Mouse (Mus musculus): Measurements from ENCODE around the gene Snx20. TPM values are rescaled to one million over a fixed set of nuclear protein-coding genes. Genes with fewer than 3 reads are reported as not detected.

Snx20 gene
- total RNA-seq (2012; rRNA removed): 1.4 and 1.6 TPM in 2 replicates

GRCm38 (mm10) chr8:88635474-88636397, at the start of gene Snx20:
TSS of gene Snx20 (minus strand) at chr8:88636128.
- Histone ChIP-seq H3K9ac (ENCODE audit: insufficient read depth, low read depth, low read length, poor library complexity, severe bottlenecking) (no peak within 1 kb of the TSS), H3K4me3 (ENCODE audit: insufficient read depth in 1 of 2, low read depth in 1 of 2, low read length in 2 of 2, poor library complexity in 1 of 2, severe bottlenecking in 1 of 2) (no peak within 1 kb of the TSS), H3K36me3 (ENCODE audit: control insufficient read depth, insufficient read depth, low read length, poor library complexity, severe bottlenecking) (no peaks in the 10 kb centered on the region), H3K4me1 (ENCODE audit: control insufficient read depth in 2 of 2, insufficient read depth in 2 of 2, low read length in 2 of 2, poor library complexity in 1 of 2) (no peaks in the 10 kb centered on the region; a peak in 1 of 4 replicates), H3K9me3 (ENCODE audit: control insufficient read depth, insufficient read depth, low read depth, low read length) (no peaks in the 10 kb centered on the region), H3K27ac (ENCODE audit: insufficient read depth, low read depth, low read length, poor library complexity, severe bottlenecking) (no peak within 1 kb of the TSS)
- TF ChIP-seq ZC3H11A (IDR thresholded peaks at IDR 0.05; ENCODE audit: borderline replicate concordance, low read depth, low read length) (no peak), ZNF384 (IDR thresholded peaks at IDR 0.05; ENCODE audit: low read depth, low read length) (no peak), HCFC1 (IDR thresholded peaks at IDR 0.05; ENCODE audit: borderline replicate concordance, insufficient read depth, low read length) (no peak), MAFK (IDR thresholded peaks at IDR 0.05; ENCODE audit: insufficient read depth, low read depth, low read length) (no peak), CHD2 (IDR thresholded peaks at IDR 0.05; ENCODE audit: low read depth, low read length) (no peak)
- DNase-seq (ENCODE audit: low read depth, low spot score): no peak
- in situ Hi-C loops (cut with MboI; ENCODE audit: low sequenced_read_pairs in 2 of 2, unreplicated experiment in 2 of 2): no loop called here

- Histone ChIP-seq H3K4me1 (ENCODE audit: control insufficient read depth in 2 of 2, insufficient read depth in 2 of 2, low read length in 2 of 2, poor library complexity in 1 of 2) (no peaks in the 10 kb centered on the region), H3K9me3 (ENCODE audit: control insufficient read depth, insufficient read depth, low read depth, low read length) (no peaks in the 10 kb centered on the region), H3K36me3 (ENCODE audit: control insufficient read depth, insufficient read depth, low read length, poor library complexity, severe bottlenecking) (no peaks in the 10 kb centered on the region), H3K27ac (ENCODE audit: insufficient read depth, low read depth, low read length, poor library complexity, severe bottlenecking) (no peak overlapping the region), H3K9ac (ENCODE audit: insufficient read depth, low read depth, low read length, poor library complexity, severe bottlenecking) (no peak overlapping the region), H3K4me3 (ENCODE audit: insufficient read depth in 1 of 2, low read depth in 1 of 2, low read length in 2 of 2, poor library complexity in 1 of 2, severe bottlenecking in 1 of 2) (no peak overlapping the region)
- in situ Hi-C loops (cut with MboI; ENCODE audit: low sequenced_read_pairs in 2 of 2, unreplicated experiment in 2 of 2): no loop called here
- no peak for DNase-seq (ENCODE audit: low read depth, low spot score)
- no peak for TF ChIP-seq HCFC1 (IDR thresholded peaks at IDR 0.05; ENCODE audit: borderline replicate concordance, insufficient read depth, low read length)
- no peak for TF ChIP-seq ZNF384 (IDR thresholded peaks at IDR 0.05; ENCODE audit: low read depth, low read length)
- TF ChIP-seq MAFK (IDR thresholded peaks at IDR 0.05; ENCODE audit: insufficient read depth, low read depth, low read length): no peak
- no peak for TF ChIP-seq ZC3H11A (IDR thresholded peaks at IDR 0.05; ENCODE audit: borderline replicate concordance, low read depth, low read length)
- no peak for TF ChIP-seq CHD2 (IDR thresholded peaks at IDR 0.05; ENCODE audit: low read depth, low read length)
These were observed 47.8 kb upstream of the Snx20 start for GRCm38 (mm10) chr8:88683656-88684289.

- in situ Hi-C loops (cut with MboI; ENCODE audit: low sequenced_read_pairs in 2 of 2, unreplicated experiment in 2 of 2): no loop called here
- no peak overlapping the region for H3K4me3 ChIP-seq (ENCODE audit: insufficient read depth in 1 of 2, low read depth in 1 of 2, low read length in 2 of 2, poor library complexity in 1 of 2, severe bottlenecking in 1 of 2)
These were observed 45.1 kb upstream of the Snx20 start for GRCm38 (mm10) chr8:88681046-88681445.

GRCm38 (mm10) chr8:88680566-88680965, 44.6 kb upstream of the Snx20 start:
- Histone ChIP-seq H3K4me1 (ENCODE audit: control insufficient read depth in 2 of 2, insufficient read depth in 2 of 2, low read length in 2 of 2, poor library complexity in 1 of 2) (no peaks in the 10 kb centered on the region), H3K9me3 (ENCODE audit: control insufficient read depth, insufficient read depth, low read depth, low read length) (no peaks in the 10 kb centered on the region), H3K9ac (ENCODE audit: insufficient read depth, low read depth, low read length, poor library complexity, severe bottlenecking) (no peak overlapping the region), H3K4me3 (ENCODE audit: insufficient read depth in 1 of 2, low read depth in 1 of 2, low read length in 2 of 2, poor library complexity in 1 of 2, severe bottlenecking in 1 of 2) (no peak overlapping the region), H3K27ac (ENCODE audit: insufficient read depth, low read depth, low read length, poor library complexity, severe bottlenecking) (no peak overlapping the region), H3K36me3 (ENCODE audit: control insufficient read depth, insufficient read depth, low read length, poor library complexity, severe bottlenecking) (no peaks in the 10 kb centered on the region)
- in situ Hi-C loops (cut with MboI; ENCODE audit: low sequenced_read_pairs in 2 of 2, unreplicated experiment in 2 of 2): no loop called here
- TF ChIP-seq MAFK (IDR thresholded peaks at IDR 0.05; ENCODE audit: insufficient read depth, low read depth, low read length): no peak
- no peak for TF ChIP-seq ZNF384 (IDR thresholded peaks at IDR 0.05; ENCODE audit: low read depth, low read length)
- no peak for TF ChIP-seq HCFC1 (IDR thresholded peaks at IDR 0.05; ENCODE audit: borderline replicate concordance, insufficient read depth, low read length)
- no peak for TF ChIP-seq CHD2 (IDR thresholded peaks at IDR 0.05; ENCODE audit: low read depth, low read length)
- TF ChIP-seq ZC3H11A (IDR thresholded peaks at IDR 0.05; ENCODE audit: borderline replicate concordance, low read depth, low read length): no peak
- DNase-seq (ENCODE audit: low read depth, low spot score): no peak

More at GRCm38 (mm10) chr8:88681046-88681445, 45.1 kb upstream of the Snx20 start:
- Histone ChIP-seq H3K4me1 (ENCODE audit: control insufficient read depth in 2 of 2, insufficient read depth in 2 of 2, low read length in 2 of 2, poor library complexity in 1 of 2) (no peaks in the 10 kb centered on the region), H3K27ac (ENCODE audit: insufficient read depth, low read depth, low read length, poor library complexity, severe bottlenecking) (no peak overlapping the region), H3K9ac (ENCODE audit: insufficient read depth, low read depth, low read length, poor library complexity, severe bottlenecking) (no peak overlapping the region), H3K36me3 (ENCODE audit: control insufficient read depth, insufficient read depth, low read length, poor library complexity, severe bottlenecking) (no peaks in the 10 kb centered on the region), H3K9me3 (ENCODE audit: control insufficient read depth, insufficient read depth, low read depth, low read length) (no peaks in the 10 kb centered on the region)
- DNase-seq (ENCODE audit: low read depth, low spot score): no peak
- TF ChIP-seq ZC3H11A (IDR thresholded peaks at IDR 0.05; ENCODE audit: borderline replicate concordance, low read depth, low read length) (no peak), CHD2 (IDR thresholded peaks at IDR 0.05; ENCODE audit: low read depth, low read length) (no peak), MAFK (IDR thresholded peaks at IDR 0.05; ENCODE audit: insufficient read depth, low read depth, low read length) (no peak), HCFC1 (IDR thresholded peaks at IDR 0.05; ENCODE audit: borderline replicate concordance, insufficient read depth, low read length) (no peak), ZNF384 (IDR thresholded peaks at IDR 0.05; ENCODE audit: low read depth, low read length) (no peak)

All from ES-E14 (cell line).